Mouse (Mus musculus) adrenal gland, postnatal 25 days (tissue): ENCODE data around the gene Gm3159. TPM values are rescaled to one million over a fixed set of nuclear protein-coding genes. Genes with fewer than 3 reads are reported as not detected.
"Not testable (repeated sequence)": the region's sequence is repeated elsewhere in the genome, so short reads cannot be mapped to it uniquely, and the experiment has no call there.

ENCODE experiments used
- DNase-seq: peaks from one replicate; pipeline ENCODE4 v3.0.0; 2021; ENCODE audit warnings: mixed read lengths
- long read RNA-seq: library from polyadenylated mRNA; stranded (forward); transcript quantifications from one replicate; pipeline ENCODE4 v2.0.0, GENCODE M21; 2021
- total RNA-seq: library from RNA; stranded (reverse); gene quantifications from 2 replicates; pipeline ENCODE4 v1.2.3, GENCODE M21; 2021

Gm3159 gene
- not detected in 2 replicates for total RNA-seq
- long read RNA-seq, result 0 reads

- DNase-seq, result not testable (repeated sequence)
Measured at GRCm38 (mm10) chr14:4397226-4397625, at the start of gene Gm3159. Gene Gm3159, plus strand, starts transcription at chr14:4397526.

- DNase-seq, result not testable (repeated sequence)
Measured at GRCm38 (mm10) chr14:4368991-4369390, 28.3 kb upstream of the Gm3159 start.

- DNase-seq, result not testable (repeated sequence)
Measured at GRCm38 (mm10) chr14:4369691-4370090, 27.6 kb upstream of the Gm3159 start.

- DNase-seq, result not testable (repeated sequence)
Measured at GRCm38 (mm10) chr14:4377871-4378270, 19.5 kb upstream of the Gm3159 start.

GRCm38 (mm10) chr14:4385606-4386005, 11.7 kb upstream of the Gm3159 start:
- DNase-seq, result not testable (repeated sequence)

- DNase-seq, result not testable (repeated sequence)
Measured at GRCm38 (mm10) chr14:4392841-4393530, 4.3 kb upstream of the Gm3159 start.

- DNase-seq, result not testable (repeated sequence)
Measured at GRCm38 (mm10) chr14:4398624-4399023, 1.3 kb downstream of the Gm3159 start.

GRCm38 (mm10) chr14:4400115-4400789, 2.9 kb downstream of the Gm3159 start:
- DNase-seq, result not testable (repeated sequence)

GRCm38 (mm10) chr14:4401245-4401644, 3.9 kb downstream of the Gm3159 start:
- peak; percentile 1 for DNase-seq

- not testable (repeated sequence) for DNase-seq
Measured at GRCm38 (mm10) chr14:4403840-4404239, 6.5 kb downstream of the Gm3159 start.

- DNase-seq, result not testable (repeated sequence)
Measured at GRCm38 (mm10) chr14:4409939-4410338, 12.6 kb downstream of the Gm3159 start.

- peak; percentile 45 for DNase-seq
Measured at GRCm38 (mm10) chr14:4414965-4415835, 17.9 kb downstream of the Gm3159 start, which contains the start of gene Gm3164. Gene Gm3164, plus strand, starts transcription at chr14:4415448.

- DNase-seq, result not testable (repeated sequence)
Measured at GRCm38 (mm10) chr14:4430692-4431091, 33.4 kb downstream of the Gm3159 start, which contains the start of gene Gm3173. Gene Gm3173, plus strand, starts transcription at chr14:4430992.

Other genes with a start within 250 kb of the Gm3159 start
- gene Gm3127, start 232.5 kb upstream of the Gm3159 start, total RNA-seq, result not detected in 2 replicates
- gene Gm2974, start 214.9 kb upstream of the Gm3159 start, total RNA-seq, result 0.18 TPM in 1 of 2 replicates, not detected in the other
- not detected in 2 replicates for gene Gm3138, start 147.9 kb upstream of the Gm3159 start, total RNA-seq
- not detected in 2 replicates for gene Gm3149, start 80.2 kb upstream of the Gm3159 start, total RNA-seq
- gene 2610042L04Rik, start 62.8 kb upstream of the Gm3159 start, total RNA-seq, result 0.18 TPM in 1 of 2 replicates, not detected in the other
- gene Gm3164, start 17.9 kb downstream of the Gm3159 start, total RNA-seq, result 0.18 TPM in 1 of 2 replicates, not detected in the other
- gene Gm3173, start 33.5 kb downstream of the Gm3159 start, total RNA-seq, result not detected in 2 replicates
- not detected in 2 replicates for gene Gm3182, start 84.2 kb downstream of the Gm3159 start, total RNA-seq
- not detected in 2 replicates for gene Gm3047, start 157.9 kb downstream of the Gm3159 start, total RNA-seq
- gene Gm8159, start 234.8 kb downstream of the Gm3159 start, total RNA-seq, result not detected in 2 replicates